Mouse (Mus musculus): ENCODE results near the gene Srrm4.

The Srrm4 gene

GRCm38 (mm10) chr5:116400042-116400730 is 191.4 kb downstream of the Srrm4 start:
- no peak for DNase-seq

- no peak for DNase-seq
Measured at GRCm38 (mm10) chr5:116396104-116396503, 195.5 kb downstream of the Srrm4 start.

GRCm38 (mm10) chr5:116392603-116393002 is 199.0 kb downstream of the Srrm4 start:
- DNase-seq: no peak

GRCm38 (mm10) chr5:116389856-116390542 is 201.6 kb downstream of the Srrm4 start:
- no peak for DNase-seq

GRCm38 (mm10) chr5:116389321-116389720 is 202.3 kb downstream of the Srrm4 start:
- no peak for DNase-seq
